ENCODE assay signal across 8 mouse cellular contexts in the genomic region with DNA sequence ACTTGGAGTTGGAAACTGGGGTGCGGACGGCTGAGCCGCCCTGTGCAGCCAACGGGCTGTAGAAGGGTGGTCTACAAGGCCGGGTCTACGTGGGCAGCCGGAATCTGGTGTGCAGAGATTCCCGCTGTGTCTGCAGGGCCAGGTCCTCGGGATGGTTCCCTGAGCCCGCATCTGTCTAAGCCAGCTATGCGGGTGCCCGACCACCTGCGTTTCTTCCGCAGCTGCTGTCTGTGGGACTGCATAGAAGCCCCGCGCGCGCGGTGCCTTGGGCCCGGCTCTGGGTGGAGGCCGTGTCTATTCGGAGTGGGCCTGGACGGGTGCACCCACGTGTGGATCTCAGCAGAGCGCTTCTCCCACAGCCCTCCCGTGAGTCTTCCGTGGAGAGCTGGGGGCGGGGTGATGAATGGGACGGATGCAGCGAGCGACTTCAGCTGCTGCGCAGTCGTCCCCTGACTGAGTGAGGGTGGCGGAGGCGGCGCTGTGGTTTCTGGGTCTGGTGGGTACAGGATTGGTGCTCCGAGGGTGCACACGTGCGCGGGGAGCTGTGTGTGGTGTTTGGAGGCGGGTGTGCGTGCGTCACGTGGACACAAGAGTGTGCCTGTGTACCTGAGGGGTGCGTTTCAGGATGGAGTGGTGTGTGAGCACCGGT. TPM values are rescaled to one million over a fixed set of nuclear protein-coding genes. Genes with fewer than 3 reads are reported as not detected.
DNase-seq lines count a peak whose midpoint lies in the region; ATAC-seq and TF ChIP-seq lines count a peak whose summit lies in the region.

No protein-coding gene starts in this region.

- ATAC-seq in heart, postnatal 0 days (ENCODE audit: insufficient read depth, low read depth): peak; percentile 19; the same call in 1 of the 2 replicates
- ATAC-seq in lung, embryonic 16.5 days (ENCODE audit: low read depth): peak; percentile 15

- peaks cover 29% of the 10 kb centered on the region for H3K27me3 ChIP-seq in heart, postnatal 0 days (ENCODE audit: control insufficient read depth, insufficient read depth, low read length)
- H3K27me3 ChIP-seq in lung, embryonic 16.5 days (ENCODE audit: control insufficient read depth, insufficient read depth, low read depth, low read length): peaks cover 19% of the 10 kb centered on the region

- under 1% methylated on average over 43 of the region's 46 CpGs for WGBS in heart, postnatal 0 days
- under 1% methylated on average over 46 of the region's 46 CpGs for WGBS in lung, embryonic 16.5 days

- peak overlapping the region; percentile 18 for H3K9ac ChIP-seq in heart, postnatal 0 days (replicated peaks; ENCODE audit: low read depth, low read length)
- H3K9ac ChIP-seq in lung, embryonic 16.5 days (ENCODE audit: low read length): peak overlapping the region; percentile 67

- H3K4me1 ChIP-seq in heart, postnatal 0 days (ENCODE audit: control insufficient read depth, insufficient read depth): peaks cover 7% of the 10 kb centered on the region
- H3K4me1 ChIP-seq in lung, embryonic 16.5 days (replicated peaks; ENCODE audit: control insufficient read depth, insufficient read depth, low read length): peaks cover 29% of the 10 kb centered on the region

- H3K36me3 ChIP-seq in heart, postnatal 0 days (replicated peaks; ENCODE audit: control insufficient read depth, insufficient read depth, low read length): no peaks in the 10 kb centered on the region
- H3K36me3 ChIP-seq in lung, embryonic 16.5 days (ENCODE audit: control insufficient read depth, insufficient read depth, low read length): no peaks in the 10 kb centered on the region

- H3K4me2 ChIP-seq in heart, postnatal 0 days (ENCODE audit: low read depth, low read length): peak overlapping the region; percentile 93
- H3K4me2 ChIP-seq in lung, embryonic 16.5 days (ENCODE audit: low read depth, low read length): peak overlapping the region; percentile 99

- TF ChIP-seq EP300 in heart, postnatal 0 days (IDR thresholded peaks at IDR 0.05; ENCODE audit: low read depth): no peak

- no peak overlapping the region for H3K27ac ChIP-seq in heart, postnatal 0 days (ENCODE audit: low read depth)
- no peak overlapping the region for H3K27ac ChIP-seq in lung, embryonic 16.5 days (ENCODE audit: low read length)

- peak; percentile 91 for DNase-seq in CD4-positive, CD25-positive, alpha-beta regulatory T cell, adult 2 months (ENCODE audit: low read depth, low spot score)
- DNase-seq in WW6 (ENCODE audit: low read depth, low spot score): peak; percentile 47
- DNase-seq in embryo, embryonic 10.5 days (ENCODE audit: low spot score): peak; percentile 37
- no peak for DNase-seq in heart, postnatal 0 days (ENCODE audit: low spot score)
- DNase-seq in layer of hippocampus, postnatal 14 days (ENCODE audit: low spot score in 2 of 2): peak; percentile 67 to 80
- peak; percentile 30 for DNase-seq in retina, postnatal 7 days (ENCODE audit: low read depth, low spot score)
- no peak for DNase-seq in yolk sac, embryonic 10.5 days (ENCODE audit: low spot score)

- H3K9me3 ChIP-seq in heart, postnatal 0 days (replicated peaks; ENCODE audit: control insufficient read depth, low read length): no peaks in the 10 kb centered on the region
- no peaks in the 10 kb centered on the region for H3K9me3 ChIP-seq in lung, embryonic 16.5 days (ENCODE audit: control insufficient read depth, low read length)

- no peak for TF ChIP-seq CTCF in heart, postnatal 0 days (IDR thresholded peaks at IDR 0.05; ENCODE audit: low read depth)

- peak overlapping the region; percentile 54 for H3K4me3 ChIP-seq in heart, postnatal 0 days (ENCODE audit: low read depth, low read length)
- peak overlapping the region; percentile 70 for H3K4me3 ChIP-seq in lung, embryonic 16.5 days (ENCODE audit: low read length)

RNA-seq across cellular contexts. Expression of gene Camkk1, which starts 0.5 kb away (rescaled TPM):
- total RNA-seq in heart, postnatal 0 days (2014; rRNA removed; ENCODE audit: low replicate concordance): 0.62 and 4.9 TPM in 2 replicates
- 0.68 and 1.1 TPM in 2 replicates for polyA plus RNA-seq in heart, postnatal 0 days (2015; fragmentation: Nextera tagmentation; extraction: Ambion mirVana)
- total RNA-seq in layer of hippocampus, postnatal 14 days (2021): 10 to 100 TPM; 80.5 to 82.7 TPM
- 7.3 and 7.5 TPM in 2 replicates for polyA plus RNA-seq in lung, embryonic 16.5 days (2015; fragmentation: Nextera tagmentation; extraction: Ambion mirVana)

RNA-seq across cellular contexts. Expression of gene P2rx1, which starts 20.4 kb away (rescaled TPM):
- total RNA-seq in heart, postnatal 0 days (2014; rRNA removed; ENCODE audit: low replicate concordance): 1.4 and 24.8 TPM in 2 replicates
- 0.71 and 1.0 TPM in 2 replicates for polyA plus RNA-seq in heart, postnatal 0 days (2015; fragmentation: Nextera tagmentation; extraction: Ambion mirVana)
- under 1 TPM; 0.65 to 0.83 TPM for total RNA-seq in layer of hippocampus, postnatal 14 days (2021)
- polyA plus RNA-seq in lung, embryonic 16.5 days (2015; fragmentation: Nextera tagmentation; extraction: Ambion mirVana): 2.2 and 2.6 TPM in 2 replicates

RNA-seq across cellular contexts. Expression of gene Ncbp3, which starts 28.3 kb away (rescaled TPM):
- 7.1 and 8.9 TPM in 2 replicates for total RNA-seq in heart, postnatal 0 days (2014; rRNA removed; ENCODE audit: low replicate concordance)
- 6.6 and 7.0 TPM in 2 replicates for polyA plus RNA-seq in heart, postnatal 0 days (2015; fragmentation: Nextera tagmentation; extraction: Ambion mirVana)
- 1 to 10 TPM; 9.4 to 9.7 TPM for total RNA-seq in layer of hippocampus, postnatal 14 days (2021)
- 11.2 and 11.7 TPM in 2 replicates for polyA plus RNA-seq in lung, embryonic 16.5 days (2015; fragmentation: Nextera tagmentation; extraction: Ambion mirVana)

RNA-seq across cellular contexts. Expression of gene Atp2a3, which starts 58.3 kb away (rescaled TPM):
- 3.8 and 9.7 TPM in 2 replicates for total RNA-seq in heart, postnatal 0 days (2014; rRNA removed; ENCODE audit: low replicate concordance)
- polyA plus RNA-seq in heart, postnatal 0 days (2015; fragmentation: Nextera tagmentation; extraction: Ambion mirVana): 2.6 and 3.1 TPM in 2 replicates
- 1 to 10 TPM; 7.9 to 8.1 TPM for total RNA-seq in layer of hippocampus, postnatal 14 days (2021)
- polyA plus RNA-seq in lung, embryonic 16.5 days (2015; fragmentation: Nextera tagmentation; extraction: Ambion mirVana): 21.7 and 23.2 TPM in 2 replicates

Comparison
In these comparisons a context has a peak if more than half of its experiments do, and no peak if none do; other contexts are left out.
1. DNase-seq: peak in CD4-positive, CD25-positive, alpha-beta regulatory T cell, adult 2 months (single experiment), WW6 (single experiment), embryo, embryonic 10.5 days (single experiment), layer of hippocampus, postnatal 14 days (2 of 2) and retina, postnatal 7 days (single experiment); none in heart, postnatal 0 days (single experiment) and yolk sac, embryonic 10.5 days (single experiment).
2. RNA of gene Camkk1, which starts 0.5 kb away (total RNA-seq): 80.5 to 82.7 TPM in layer of hippocampus, postnatal 14 days; 0.62 to 4.9 TPM in heart, postnatal 0 days; every median in the first group is over 10 times any median in the second.